Mouse (Mus musculus) frontal cortex, adult 2 months (tissue): ENCODE results near the gene Gm17416. TPM values are rescaled to one million over a fixed set of nuclear protein-coding genes. Genes with fewer than 3 reads are reported as not detected.
A peak's percentile ranks its signal among the peaks of the same experiment; 100 is the strongest.

ENCODE experiments used
- DNase-seq, 2 experiments: peaks; one replicate each; pipeline ENCODE4 v3.0.0; 2022; ENCODE audit warnings: low spot score in 1 of 2; ENCODE audit errors: extremely low spot score in 1 of 2
- polyA plus RNA-seq: library from polyadenylated mRNA; depleted of rRNA; stranded (reverse); fragments of >200 nt; gene quantifications from 2 replicates; pipeline ENCODE4 v1.2.3, GENCODE M21; 2012; rRNA removed

Gene Gm17416
- not detected in 2 replicates for polyA plus RNA-seq

- no peak for DNase-seq
Observed at GRCm38 (mm10) chr2:152569038-152569437, at the start of gene Gm17416. Gm17416 (plus strand) TSS chr2:152569338.

- DNase-seq = no peak
Observed at GRCm38 (mm10) chr2:152539944-152540710, 29.0 kb upstream of the Gm17416 start, which contains the start of gene Defb29. Defb29 (minus strand) TSS chr2:152540098.

DNA sequence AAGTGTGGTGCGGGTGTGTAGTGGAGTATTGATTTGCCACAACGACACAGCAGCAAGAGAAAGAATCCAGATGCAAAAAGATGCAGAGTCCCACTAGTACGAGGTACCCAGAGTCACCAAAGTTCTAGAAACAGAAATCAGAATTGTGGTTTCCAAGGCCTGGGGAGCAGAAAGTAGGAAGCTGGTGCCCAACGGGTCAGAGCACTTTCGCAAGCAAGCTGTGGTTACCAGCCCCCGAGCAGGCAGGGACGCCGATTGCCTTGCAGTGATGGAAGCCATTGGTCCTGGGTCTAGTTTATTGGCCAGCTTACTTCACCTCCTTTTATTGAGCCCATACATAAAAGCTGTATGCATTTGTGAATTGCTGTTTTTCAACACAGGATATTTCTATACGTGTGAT lies 27.2 kb upstream of the Gm17416 start:
- no peak for DNase-seq

- DNase-seq = no peak
Observed at GRCm38 (mm10) chr2:152542897-152543296, 26.2 kb upstream of the Gm17416 start.

- no peak for DNase-seq
Observed at GRCm38 (mm10) chr2:152543478-152543877, 25.7 kb upstream of the Gm17416 start.

- DNase-seq = peak; percentile 52 to 81
Observed at GRCm38 (mm10) chr2:152544691-152545090, 24.4 kb upstream of the Gm17416 start.

GRCm38 (mm10) chr2:152548124-152548523 lies 21.0 kb upstream of the Gm17416 start:
- no peak for DNase-seq

- DNase-seq = peak; percentile 20 to 85
Observed at GRCm38 (mm10) chr2:152553774-152554423, 15.2 kb upstream of the Gm17416 start.

DNA sequence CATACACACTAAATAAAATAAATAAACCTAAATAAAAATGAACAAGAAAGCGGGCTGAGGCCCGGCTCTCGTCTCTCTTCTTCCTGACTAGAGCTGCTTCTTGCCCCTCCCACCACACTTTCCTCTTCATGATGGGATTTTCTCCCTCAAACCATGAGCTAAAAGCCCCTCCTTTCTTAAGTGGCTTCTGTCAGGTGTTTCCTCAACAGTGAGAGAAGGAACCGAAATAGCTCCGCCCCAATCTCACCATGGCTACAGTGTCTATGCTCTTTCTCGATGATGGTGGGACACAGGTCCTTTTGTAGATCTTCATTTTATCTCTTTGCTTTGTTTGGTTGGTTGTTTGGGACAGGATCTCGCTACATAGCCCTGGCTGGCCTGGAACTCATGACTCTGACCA lies 12.5 kb upstream of the Gm17416 start:
- no peak for DNase-seq

DNA sequence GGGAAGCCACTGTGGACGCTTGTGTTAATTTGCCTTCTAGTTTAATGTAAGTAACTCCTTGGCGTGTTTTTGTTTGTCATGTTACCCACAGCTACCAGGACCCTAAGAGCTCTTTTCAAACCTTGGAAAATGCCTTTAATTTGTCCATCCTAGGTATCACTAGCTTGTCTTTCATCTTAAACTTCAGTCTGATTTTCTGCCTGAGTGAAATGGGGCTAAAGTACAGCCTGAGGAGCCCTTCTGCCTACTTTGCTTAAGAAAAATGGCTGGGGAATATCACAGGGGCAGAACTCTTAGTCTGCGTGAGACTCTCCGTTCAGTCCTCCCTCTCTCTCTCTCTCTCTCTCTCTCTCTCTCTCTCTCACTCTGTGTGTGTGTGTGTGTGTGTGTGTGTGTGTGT lies 743 bp downstream of the Gm17416 start:
- no peak for DNase-seq

- DNase-seq = no peak
Observed at GRCm38 (mm10) chr2:152570313-152570712, 1.2 kb downstream of the Gm17416 start.

- DNase-seq = no peak
Observed at GRCm38 (mm10) chr2:152572114-152572794, 3.1 kb downstream of the Gm17416 start, which contains the start of gene Defb21. Defb21 (plus strand) TSS chr2:152572744.

DNA sequence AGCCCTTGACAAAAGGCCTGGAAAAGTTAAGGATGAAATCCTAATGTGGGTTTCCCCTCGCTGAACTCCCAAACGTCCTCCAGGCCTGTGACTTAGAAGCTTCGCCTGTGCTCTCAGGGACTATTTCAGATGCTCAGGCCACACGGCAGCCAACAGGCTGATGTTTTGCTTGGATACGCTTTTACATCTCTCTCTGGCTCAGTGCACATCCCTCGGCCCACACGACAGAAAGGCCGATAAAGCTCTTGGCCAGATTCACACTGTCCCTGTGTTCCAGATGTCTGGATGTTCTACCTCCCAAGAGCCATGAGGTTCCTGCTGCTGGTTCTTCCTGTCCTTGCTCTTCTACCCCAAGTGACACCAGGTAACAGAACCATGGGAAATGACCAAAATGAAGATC lies 4.3 kb downstream of the Gm17416 start:
- DNase-seq = no peak

DNA sequence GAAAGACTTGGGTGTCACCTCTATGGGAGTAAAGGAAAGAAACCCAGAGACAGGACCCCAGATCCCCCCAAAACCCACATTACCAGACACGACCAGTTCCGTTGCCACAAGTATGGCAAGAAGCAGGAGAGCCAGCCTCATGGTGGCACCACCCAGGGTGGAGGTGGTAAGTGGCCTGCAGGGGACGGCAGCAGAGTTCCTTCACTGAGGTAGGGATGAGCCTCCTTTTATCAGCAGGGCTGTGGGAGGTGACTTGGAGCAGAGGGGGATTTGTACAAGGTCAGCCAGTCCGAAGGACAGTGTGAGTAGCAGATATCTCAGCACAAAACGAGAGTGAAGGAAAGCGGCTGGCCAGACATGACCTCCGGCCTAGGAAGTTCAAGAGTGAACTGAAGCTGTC lies 11.0 kb downstream of the Gm17416 start, which contains the start of gene Defb19:
Gene Defb19 (minus strand): TSS at position 206 of the 400 bp plus-strand sequence.
- no peak for DNase-seq

DNA sequence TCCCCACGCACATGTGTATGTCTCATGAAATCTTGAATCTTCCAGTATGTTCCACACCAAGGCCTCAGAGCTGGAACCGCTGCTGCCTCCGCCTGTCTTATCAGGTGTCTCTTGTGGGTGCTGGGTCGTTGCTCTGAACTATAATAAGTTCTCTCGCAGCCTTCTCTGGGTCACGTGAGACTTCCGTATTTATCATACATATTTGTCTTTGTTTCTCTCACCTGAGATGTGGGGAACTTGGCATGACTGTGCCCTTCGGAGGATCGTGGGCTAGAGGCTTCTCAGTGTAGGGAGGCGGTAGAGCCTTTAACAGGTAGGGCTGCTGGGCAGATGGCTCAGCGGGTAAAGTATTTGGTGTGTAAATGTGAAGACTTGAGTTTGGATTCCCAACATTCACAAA lies 11.5 kb downstream of the Gm17416 start:
- DNase-seq = no peak

DNA sequence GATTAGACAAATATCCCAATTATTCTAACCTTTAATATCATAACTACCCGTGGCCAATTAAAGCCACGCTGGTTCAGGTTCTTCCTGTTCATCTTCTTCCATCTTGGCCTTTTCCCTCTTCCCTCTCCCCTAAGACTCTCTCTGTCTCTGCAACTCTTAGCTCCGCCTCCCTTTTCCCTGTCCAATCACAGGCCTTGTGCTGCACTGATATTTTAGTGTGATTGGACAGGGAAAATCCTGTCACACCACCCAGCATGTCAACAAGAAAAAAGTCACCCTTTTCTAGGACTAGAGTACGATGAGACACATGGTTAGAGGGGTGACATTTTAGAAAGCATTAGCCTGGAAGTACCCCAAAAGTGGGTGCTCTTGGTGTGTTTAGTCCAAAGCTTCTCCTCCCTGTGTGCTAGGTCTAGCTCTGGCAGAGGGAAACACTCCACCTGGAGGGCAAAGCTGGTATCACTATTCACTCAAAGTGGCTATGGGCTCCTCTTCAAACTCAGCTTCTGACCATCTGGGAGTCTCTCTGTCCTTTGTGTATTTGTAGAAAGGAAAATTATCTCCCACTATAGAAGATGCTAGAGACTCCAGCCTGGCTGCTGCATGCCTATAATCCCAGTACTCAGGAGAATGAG lies 17.9 kb downstream of the Gm17416 start:
- DNase-seq = peak in 1 of 2 experiments; percentile 30

DNA sequence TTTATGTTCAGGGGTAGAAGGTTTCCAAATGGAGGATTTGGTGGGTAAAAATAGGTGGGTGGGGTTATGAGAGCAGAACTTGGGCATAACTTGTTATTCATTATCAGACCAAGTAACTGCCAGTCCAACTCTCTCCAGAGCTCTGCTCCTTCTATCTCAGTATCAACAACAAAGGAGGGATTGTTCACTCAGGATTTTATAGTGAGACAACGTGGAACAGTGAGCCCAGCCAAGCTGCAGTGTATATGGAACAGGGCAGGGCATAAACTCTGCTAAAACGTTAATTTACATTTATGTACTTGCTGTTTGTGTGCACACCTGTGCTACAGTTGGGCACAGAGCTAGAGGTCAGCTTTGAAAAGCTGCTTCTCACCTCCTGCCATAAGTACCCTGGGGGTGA lies 19.3 kb downstream of the Gm17416 start:
- DNase-seq = no peak

DNA sequence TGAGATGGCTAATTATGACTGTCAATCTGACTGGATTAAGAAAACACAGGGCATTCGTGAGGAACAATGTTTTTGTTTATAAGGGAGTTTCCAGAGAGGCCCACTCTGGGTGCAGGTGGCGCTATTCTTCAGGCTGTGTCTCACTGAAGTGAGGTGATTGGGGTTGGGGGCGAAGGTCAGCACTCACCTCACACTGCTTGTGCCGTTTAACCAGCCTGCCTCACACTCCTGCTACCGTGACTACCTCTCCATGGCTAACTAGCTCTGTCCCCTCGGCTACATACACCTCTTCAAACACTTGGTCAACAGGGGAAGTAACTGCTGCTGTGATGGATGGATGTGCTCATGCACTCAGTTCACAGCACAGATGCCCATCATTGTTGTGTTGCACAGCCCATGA lies 19.9 kb downstream of the Gm17416 start:
- no peak for DNase-seq

GRCm38 (mm10) chr2:152599299-152599698 lies 30.2 kb downstream of the Gm17416 start, which contains the start of gene Defb45:
Defb45 (minus strand) TSS chr2:152599399.
- DNase-seq = no peak

GRCm38 (mm10) chr2:152600076-152600475 lies 30.9 kb downstream of the Gm17416 start:
- no peak for DNase-seq
